26 mouse cellular contexts compared by ENCODE assay signal in the genomic region with DNA sequence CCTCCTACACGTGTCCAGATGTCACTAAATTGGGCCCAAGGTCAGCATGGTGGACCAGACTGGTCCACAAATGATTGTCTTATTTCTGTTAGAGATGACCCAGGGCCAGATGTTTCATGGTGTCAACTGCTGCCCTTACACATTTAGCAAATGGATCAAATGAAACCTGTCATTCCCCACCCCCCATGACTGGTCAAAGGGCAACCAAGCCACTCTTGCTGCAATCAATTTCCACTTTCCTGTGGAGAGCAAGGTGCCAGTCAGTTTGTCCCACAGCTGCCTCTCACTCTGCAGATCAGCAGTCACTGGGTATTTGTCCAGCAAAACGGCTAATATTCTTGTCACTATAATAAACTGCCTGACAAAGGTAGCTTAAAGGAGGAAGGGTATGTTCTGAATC.
DNase-seq lines count a peak whose midpoint lies in the region; ATAC-seq and TF ChIP-seq lines count a peak whose summit lies in the region.
"Had no signal": no experiment of that assay in that cellular context is flagged by ENCODE, and none has a peak within 500 bp of the region (broad histone marks: within the 10 kb centered on the region; RNA-seq: fewer than 3 reads in every experiment).

No protein-coding gene starts in this region.

- ATAC-seq in liver, embryonic 11.5 days (replicated peaks; ENCODE audit: low FRiP score): no peak
- peak; percentile 92 for ATAC-seq in liver, postnatal 0 days
- ATAC-seq: activated CD4-positive, CD25-positive, alpha-beta regulatory T cell, adult 4 months; CD4-positive, CD25-positive, alpha-beta regulatory T cell, adult 4 months; forebrain, embryonic 13.5 days; forebrain, embryonic 15.5 days; Patski had no signal

- no peaks in the 10 kb centered on the region for H3K9me3 ChIP-seq in liver, embryonic 11.5 days (ENCODE audit: control insufficient read depth, low read length)
- no peaks in the 10 kb centered on the region for H3K9me3 ChIP-seq in liver, postnatal 0 days (ENCODE audit: low read length)
- H3K9me3 ChIP-seq in forebrain, embryonic 10.5 days: no peaks in the 10 kb centered on the region
- H3K9me3 ChIP-seq: embryonic facial prominence, embryonic 13.5 days; embryonic facial prominence, embryonic 15.5 days; forebrain, embryonic 13.5 days; forebrain, embryonic 15.5 days had no signal

- no peak overlapping the region for H3K9ac ChIP-seq in liver, adult 2 months (ENCODE audit: low read depth, low read length)
- no peak overlapping the region for H3K9ac ChIP-seq in liver, embryonic 11.5 days (ENCODE audit: low read depth, low read length)
- no peak overlapping the region for H3K9ac ChIP-seq in liver, postnatal 0 days (replicated peaks)
- H3K9ac ChIP-seq: embryonic facial prominence, embryonic 13.5 days; embryonic facial prominence, embryonic 15.5 days; forebrain, embryonic 13.5 days; forebrain, embryonic 15.5 days; forebrain, postnatal 0 days had no signal

- no peaks in the 10 kb centered on the region for H3K27me3 ChIP-seq in liver, adult 2 months (ENCODE audit: control insufficient read depth, insufficient read depth, low read length)
- no peaks in the 10 kb centered on the region for H3K27me3 ChIP-seq in liver, embryonic 11.5 days (replicated peaks; ENCODE audit: control insufficient read depth, insufficient read depth, low read length)
- H3K27me3 ChIP-seq in liver, postnatal 0 days (ENCODE audit: insufficient read depth, low read length): no peaks in the 10 kb centered on the region
- no peaks in the 10 kb centered on the region for H3K27me3 ChIP-seq in forebrain, embryonic 10.5 days (ENCODE audit: poor library complexity, severe bottlenecking)
- H3K27me3 ChIP-seq: CH12.LX; embryonic facial prominence, embryonic 13.5 days; embryonic facial prominence, embryonic 15.5 days; forebrain, embryonic 13.5 days; forebrain, embryonic 15.5 days; Patski had no signal

- TF ChIP-seq POLR2A in liver, adult 2 months (IDR thresholded peaks at IDR 0.05; ENCODE audit: extremely low read depth, insufficient read depth, low read length): no peak

- no peaks in the 10 kb centered on the region for H3K79me2 ChIP-seq in liver, adult 2 months (ENCODE audit: control insufficient read depth, insufficient read depth, low read length)

- no peak for TF ChIP-seq EP300 in liver, postnatal 0 days (IDR thresholded peaks at IDR 0.05; ENCODE audit: low read depth)

- DNase-seq in embryo, embryonic 10.5 days (ENCODE audit: low spot score): peak; percentile 5
- DNase-seq in embryo, embryonic 11 days: no peak
- peak; percentile 77 for DNase-seq in liver, adult 2 months (ENCODE audit: extremely low read depth, low read depth, low spot score)
- no peak for DNase-seq in liver, embryonic 11.5 days (ENCODE audit: low spot score)
- DNase-seq in liver, postnatal 0 days: peak; percentile 68
- no peak for DNase-seq in forebrain, embryonic 10.5 days (ENCODE audit: extremely low spot score, low spot score)
- DNase-seq: adrenal gland, adult 8-10 months; adrenal gland, postnatal 14 days; adrenal gland, postnatal 36 days; B cell, adult 2 months; cerebellum, adult 11-12 months; cerebellum, adult 2 months; cerebellum, adult 9-10 months; cerebellum, postnatal 10 days; cerebellum, postnatal 25 days; forebrain, postnatal 0 days had no signal

- WGBS in liver, adult 2 months: 16% methylated on average over 2 of the region's 2 CpGs
- 49% methylated on average over 2 of the region's 2 CpGs for WGBS in liver, embryonic 11.5 days
- WGBS in liver, postnatal 0 days (ENCODE audit: insufficient replicate concordance): 50% methylated on average over 2 of the region's 2 CpGs
- WGBS in forebrain, embryonic 10.5 days: 76% methylated on average over 2 of the region's 2 CpGs

- no peak overlapping the region for H3K27ac ChIP-seq in liver, adult 2 months (replicated peaks; ENCODE audit: insufficient read depth, low read depth, low read length)
- no peak overlapping the region for H3K27ac ChIP-seq in liver, embryonic 11.5 days (ENCODE audit: low read depth, low read length)
- peak overlapping the region; percentile 64 for H3K27ac ChIP-seq in liver, postnatal 0 days (ENCODE audit: low read depth)
- H3K27ac ChIP-seq in forebrain, embryonic 10.5 days: no peak overlapping the region
- H3K27ac ChIP-seq: embryonic facial prominence, embryonic 13.5 days; embryonic facial prominence, embryonic 15.5 days; forebrain, embryonic 13.5 days; forebrain, embryonic 15.5 days had no signal

- no peak overlapping the region for H3K4me2 ChIP-seq in liver, embryonic 11.5 days
- H3K4me2 ChIP-seq in liver, postnatal 0 days (ENCODE audit: low read depth, low read length): 0 out of 2 replicates have a peak overlapping the region, but pooled peaks have one; percentile 22
- H3K4me2 ChIP-seq: embryonic facial prominence, embryonic 13.5 days; embryonic facial prominence, embryonic 15.5 days; forebrain, embryonic 13.5 days; forebrain, embryonic 15.5 days had no signal

- no peak for TF ChIP-seq CTCF in liver, adult 2 months (IDR thresholded peaks at IDR 0.05; ENCODE audit: low read depth, low read length)
- no peak for TF ChIP-seq CTCF in liver, postnatal 0 days (IDR thresholded peaks at IDR 0.05; ENCODE audit: low read depth)

- H3K36me3 ChIP-seq in liver, adult 2 months (ENCODE audit: control insufficient read depth, insufficient read depth, low read length): no peaks in the 10 kb centered on the region
- H3K36me3 ChIP-seq in liver, embryonic 11.5 days (ENCODE audit: control insufficient read depth, insufficient read depth, low read length): no peaks in the 10 kb centered on the region
- no peaks in the 10 kb centered on the region for H3K36me3 ChIP-seq in liver, postnatal 0 days (replicated peaks; ENCODE audit: insufficient read depth, low read length)
- H3K36me3 ChIP-seq in forebrain, embryonic 10.5 days (replicated peaks): no peaks in the 10 kb centered on the region
- H3K36me3 ChIP-seq: embryonic facial prominence, embryonic 13.5 days; embryonic facial prominence, embryonic 15.5 days; forebrain, embryonic 15.5 days; G1E had no signal

- peaks cover 2% of the 10 kb centered on the region for H3K4me1 ChIP-seq in liver, adult 2 months (ENCODE audit: control insufficient read depth, insufficient read depth, low read length)
- no peaks in the 10 kb centered on the region for H3K4me1 ChIP-seq in liver, embryonic 11.5 days (replicated peaks; ENCODE audit: control insufficient read depth, insufficient read depth, low read length)
- H3K4me1 ChIP-seq in liver, postnatal 0 days (ENCODE audit: insufficient read depth): peaks cover 5% of the 10 kb centered on the region; the same call in 1 of the 2 replicates
- no peaks in the 10 kb centered on the region for H3K4me1 ChIP-seq in forebrain, embryonic 10.5 days
- H3K4me1 ChIP-seq: embryonic facial prominence, embryonic 13.5 days; embryonic facial prominence, embryonic 15.5 days; forebrain, embryonic 13.5 days had no signal

- H3K4me3 ChIP-seq in liver, adult 2 months (ENCODE audit: insufficient read depth, low read depth, low read length): no peak overlapping the region
- H3K4me3 ChIP-seq in liver, embryonic 11.5 days (ENCODE audit: low read depth, low read length): no peak overlapping the region
- H3K4me3 ChIP-seq in liver, postnatal 0 days (ENCODE audit: low read depth, low read length): no peak overlapping the region
- H3K4me3 ChIP-seq in forebrain, embryonic 10.5 days: no peak overlapping the region
- H3K4me3 ChIP-seq: embryonic facial prominence, embryonic 13.5 days; embryonic facial prominence, embryonic 15.5 days; erythroblast, embryonic 14.5 days; forebrain, embryonic 13.5 days; forebrain, embryonic 15.5 days had no signal

Comparison
In these comparisons a context has a peak if more than half of its experiments do, and no peak if none do; other contexts are left out.
1. DNase-seq: peak in embryo, embryonic 10.5 days (single experiment), liver, adult 2 months (single experiment) and liver, postnatal 0 days (single experiment); none in embryo, embryonic 11 days (single experiment), liver, embryonic 11.5 days (single experiment) and forebrain, embryonic 10.5 days (single experiment).